Mouse (Mus musculus) CH12.LX (cell line): Measurements from ENCODE around the gene Mettl26. TPM values are rescaled to one million over a fixed set of nuclear protein-coding genes. Genes with fewer than 3 reads are reported as not detected.

ENCODE experiments used
- DNase-seq: peaks from one replicate; pipeline ENCODE4 v3.0.0-alpha.2; 2013; ENCODE audit errors: extremely low read depth
- H3K27ac ChIP-seq: 2 replicates; pipeline ENCODE4 v1.5.1; 2012; ENCODE audit warnings: low read depth, mild to moderate bottlenecking, control low read depth, moderate library complexity; ENCODE audit not compliant: insufficient read depth
- H3K27me3 ChIP-seq: replicated peaks from 2 replicates; pipeline ENCODE3; 2012; ENCODE audit warnings: inconsistent platforms
- H3K36me3 ChIP-seq, 2 experiments: replicated peaks in 1 of 2; 2 replicates each; pipeline versions ENCODE3 to v1.6.1; 2012; ENCODE audit warnings: inconsistent platforms in 1 of 2, low read length in 1 of 2, mild to moderate bottlenecking in 1 of 2, mixed read lengths in 1 of 2, moderate library complexity in 1 of 2; ENCODE audit not compliant: control insufficient read depth in 1 of 2, insufficient read depth in 1 of 2
- H3K4me1 ChIP-seq, 2 experiments: 2 replicates each; pipeline ENCODE4 v1.6.1; 2012; ENCODE audit warnings: inconsistent platforms in 1 of 2, moderate library complexity in 1 of 2; ENCODE audit not compliant: insufficient read depth in 2 of 2, control insufficient read depth in 1 of 2
- H3K4me2 ChIP-seq: 2 replicates; pipeline ENCODE4 v1.6.1; 2012; ENCODE audit warnings: low read depth, mild to moderate bottlenecking, control low read depth; ENCODE audit not compliant: poor library complexity, insufficient read depth, severe bottlenecking
- H3K4me3 ChIP-seq, 3 experiments: fragments of 150-350 bp in 1 of 3; sonication (generic) in 1 of 3; replicated peaks in 1 of 3; 2 replicates each; pipeline versions ENCODE3 to v1.5.1; 2011 to 2012; ENCODE audit warnings: low read depth in 2 of 3, low read length in 2 of 3, mild to moderate bottlenecking in 2 of 3, moderate library complexity in 2 of 3, control low read depth in 1 of 3, improper control_type of control experiment in 1 of 3, inconsistent platforms in 1 of 3, mixed read lengths in 1 of 3; ENCODE audit not compliant: poor library complexity in 1 of 3
- H3K79me2 ChIP-seq: replicated peaks from 2 replicates; pipeline ENCODE4 v1.6.1; 2012; ENCODE audit warnings: mild to moderate bottlenecking, moderate library complexity; ENCODE audit not compliant: control insufficient read depth, poor library complexity, insufficient read depth, severe bottlenecking; ENCODE audit errors: extremely low read depth
- H3K9ac ChIP-seq: 2 replicates; pipeline ENCODE4 v1.6.1; 2012; ENCODE audit warnings: low read depth, mild to moderate bottlenecking, control low read depth, moderate library complexity; ENCODE audit not compliant: insufficient read depth
- H3K9me3 ChIP-seq: replicated peaks from 2 replicates; pipeline ENCODE3; 2012; ENCODE audit warnings: low read length, inconsistent platforms, mixed read lengths
- BHLHE40 ChIP-seq: IDR thresholded peaks from 2 replicates; pipeline ENCODE4 v1.6.1; 2011; ENCODE audit warnings: mild to moderate bottlenecking, low read depth, low read length, improper control_type of control experiment
- CHD1 ChIP-seq: IDR thresholded peaks from 2 replicates; pipeline ENCODE4 v1.6.1; 2012; ENCODE audit warnings: low read depth, low read length, improper control_type of control experiment, inconsistent platforms
- CHD2 ChIP-seq: IDR thresholded peaks from 2 replicates; pipeline ENCODE4 v1.6.1; 2011; ENCODE audit warnings: low read length, improper control_type of control experiment
- CTCF ChIP-seq, 2 experiments: IDR thresholded peaks in 1 of 2; conservative IDR thresholded peaks in 1 of 2; 2 replicates each; pipeline ENCODE4 v1.5.1; 2011 to 2012; ENCODE audit warnings: low read depth in 2 of 2, low read length in 2 of 2, improper control_type of control experiment in 1 of 2, inconsistent platforms in 1 of 2, mild to moderate bottlenecking in 1 of 2, moderate library complexity in 1 of 2
- ETS1 ChIP-seq: conservative IDR thresholded peaks from 2 replicates; pipeline ENCODE4 v1.6.1; 2012; ENCODE audit warnings: low read depth, mild to moderate bottlenecking, inconsistent platforms, low read length, improper control_type of control experiment, moderate library complexity
- GABPA ChIP-seq: IDR thresholded peaks from 2 replicates; pipeline ENCODE4 v1.6.1; 2012; ENCODE audit warnings: low read depth, low read length, improper control_type of control experiment, inconsistent platforms; ENCODE audit not compliant: insufficient replicate concordance
- HCFC1 ChIP-seq: IDR thresholded peaks from 2 replicates; pipeline ENCODE4 v1.6.1; 2012; ENCODE audit warnings: low read depth, mild to moderate bottlenecking, inconsistent platforms, low read length, improper control_type of control experiment
- IRF4 ChIP-seq: IDR thresholded peaks from 2 replicates; pipeline ENCODE4 v1.6.1; 2014; ENCODE audit warnings: low read depth, mild to moderate bottlenecking, inconsistent platforms, low read length, improper control_type of control experiment
- MAFK ChIP-seq: IDR thresholded peaks from 2 replicates; pipeline ENCODE4 v1.6.1; 2011; ENCODE audit warnings: low read length, improper control_type of control experiment; ENCODE audit not compliant: insufficient replicate concordance
- MAX ChIP-seq: IDR thresholded peaks from 2 replicates; pipeline ENCODE4 v1.6.1; 2011; ENCODE audit warnings: low read length, improper control_type of control experiment
- MAZ ChIP-seq: IDR thresholded peaks from 2 replicates; pipeline ENCODE4 v1.6.1; 2012; ENCODE audit warnings: low read depth, mild to moderate bottlenecking, inconsistent platforms, low read length, improper control_type of control experiment, moderate library complexity
- MEF2A ChIP-seq: IDR thresholded peaks from 2 replicates; pipeline ENCODE4 v1.6.1; 2014; ENCODE audit warnings: low read depth, mild to moderate bottlenecking, inconsistent platforms, low read length, improper control_type of control experiment, borderline replicate concordance
- MXI1 ChIP-seq: IDR thresholded peaks from 2 replicates; pipeline ENCODE4 v1.6.1; 2011; ENCODE audit warnings: mild to moderate bottlenecking, low read depth, low read length, improper control_type of control experiment
- MYC ChIP-seq: IDR thresholded peaks from 2 replicates; pipeline ENCODE4 v1.6.1; 2011; ENCODE audit warnings: low read depth, mild to moderate bottlenecking, improper control_type of control experiment, low read length
- NELFE ChIP-seq: IDR thresholded peaks from 2 replicates; pipeline ENCODE4 v1.6.1; 2011; ENCODE audit warnings: low read depth, low read length, improper control_type of control experiment
- POLR2AphosphoS2 ChIP-seq: IDR thresholded peaks from 2 replicates; pipeline ENCODE4 v1.6.1; 2011; ENCODE audit warnings: low read depth, low read length, improper control_type of control experiment
- RCOR1 ChIP-seq: conservative IDR thresholded peaks from 2 replicates; pipeline ENCODE4 v1.6.1; 2012; ENCODE audit warnings: low read depth, mild to moderate bottlenecking, inconsistent platforms, low read length, improper control_type of control experiment
- SIN3A ChIP-seq: IDR thresholded peaks from 2 replicates; pipeline ENCODE4 v1.6.1; 2012; ENCODE audit warnings: low read length, improper control_type of control experiment, inconsistent platforms
- TBP ChIP-seq: conservative IDR thresholded peaks from 2 replicates; pipeline ENCODE4 v1.6.1; 2011; ENCODE audit warnings: low read depth, low read length, improper control_type of control experiment
- ZNF384 ChIP-seq: IDR thresholded peaks from 2 replicates; pipeline ENCODE4 v1.6.1; 2012; ENCODE audit warnings: low read depth, low read length, improper control_type of control experiment, inconsistent platforms
- dilution Hi-C: fragments of 300-500 bp; cut with MboI; formaldehyde crosslinking; loops from 2 replicates; pipeline ENCODE4 v1.14.3; 2020; ENCODE audit warnings: low sequenced_read_pairs; ENCODE audit not compliant: extremely low pct_unique_long_range_greater_than_20kb, extremely low pct_ligation_motif_present
- in situ Hi-C: fragments of 300-500 bp; cut with MboI; formaldehyde crosslinking; loops from 3 replicates; pipeline ENCODE4 v1.14.3; 2019; ENCODE audit warnings: low sequenced_read_pairs, low pct_ligation_motif_present, low pct_unique_long_range_greater_than_20kb, mixed read lengths
- polyA plus RNA-seq: library from polyadenylated mRNA; unstranded; fragments of >175 nt; gene quantifications from 2 replicates; pipeline ENCODE4 v1.2.1, GENCODE M21; 2012; ENCODE audit warnings: low read depth; ENCODE audit not compliant: insufficient read length
- total RNA-seq, 2 experiments: library from RNA; depleted of rRNA; stranded (reverse); fragments of 300-350 nt in 1 of 2; fragments of >200 nt in 1 of 2; gene quantifications; 2 replicates each; pipeline ENCODE4 v1.2.3; 2012 to 2014

Mettl26 gene
- total and polyA plus RNA-seq, 3 experiments, result 29.8 to 52.5 (median 33.0) TPM

GRCm38 (mm10) chr17:25873405-25874147 is 1.3 kb upstream of the Mettl26 start:
- Histone ChIP-seq H3K79me2 (no peaks in the 10 kb centered on the region), H3K4me2 (peak overlapping the region; percentile 46), H3K27ac (peak overlapping the region; percentile 60; the same call in 1 of the 2 replicates), H3K9me3 (no peaks in the 10 kb centered on the region), H3K27me3 (peaks cover 29% of the 10 kb centered on the region), H3K36me3 (peaks cover 11 to 20% of the 10 kb centered on the region in 2 experiments), H3K9ac (peak overlapping the region; percentile 44; the same call in 1 of the 2 replicates), H3K4me1 (peaks cover 6 to 22% of the 10 kb centered on the region in 2 experiments), H3K4me3 (peak overlapping the region; percentile 61 to 93 (median 63))
- dilution Hi-C loops, result no loop called here
- in situ Hi-C loops, result no loop called here
- TF ChIP-seq MYC, result no peak
- TF ChIP-seq MEF2A, result no peak
- TF ChIP-seq TBP, result peak; percentile 92
- TF ChIP-seq HCFC1, result no peak
- DNase-seq, result no peak

DNA sequence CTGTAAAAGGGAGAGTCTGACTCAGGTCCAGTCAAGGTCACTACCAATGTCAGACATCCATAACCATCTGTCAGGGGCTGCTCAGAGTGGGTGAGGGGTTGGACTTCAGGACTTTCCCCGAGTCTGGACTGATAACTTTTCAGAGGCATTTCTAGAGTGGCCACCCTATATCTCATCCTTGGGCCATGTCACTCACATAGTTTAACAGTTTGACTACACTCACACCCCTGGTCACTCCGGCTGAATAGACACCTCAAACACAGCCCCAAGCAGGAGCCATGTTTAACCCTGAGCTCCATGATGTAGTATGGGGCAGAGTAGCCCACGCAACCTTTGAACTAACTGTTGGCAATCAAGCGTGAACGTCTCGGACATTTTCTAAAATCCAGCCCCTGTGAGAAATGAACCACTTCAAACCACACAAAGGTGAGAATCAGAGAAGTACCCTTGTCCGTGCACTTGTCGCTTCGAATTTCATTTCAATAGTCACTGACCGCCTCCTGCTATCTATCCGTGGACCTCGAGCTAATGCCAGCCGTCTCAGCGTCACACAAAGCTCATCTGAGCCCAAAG is 640 bp upstream of the Mettl26 start:
- Histone ChIP-seq H3K79me2 (no peaks in the 10 kb centered on the region), H3K9ac (peak overlapping the region; percentile 44), H3K27me3 (peaks cover 23% of the 10 kb centered on the region), H3K4me2 (peak overlapping the region; percentile 46), H3K4me1 (peaks cover 6 to 18% of the 10 kb centered on the region in 2 experiments), H3K9me3 (no peaks in the 10 kb centered on the region), H3K27ac (peak overlapping the region; percentile 60), H3K4me3 (peak overlapping the region; percentile 61 to 93 (median 63)), H3K36me3 (peaks cover 17 to 26% of the 10 kb centered on the region in 2 experiments)
- dilution Hi-C loops (no loop called here), in situ Hi-C loops (no loop called here)
- TF ChIP-seq CHD1, result 0 out of 2 replicates have a peak, but pooled peaks have one; percentile 62
- no peak for TF ChIP-seq NELFE
- no peak for TF ChIP-seq POLR2AphosphoS2
- 0 out of 2 replicates have a peak, but pooled peaks have one; percentile 12 for TF ChIP-seq SIN3A
- DNase-seq, result no peak

- peaks cover 16% of the 10 kb centered on the region for H3K27me3 ChIP-seq
- no peaks in the 10 kb centered on the region for H3K79me2 ChIP-seq
- peak overlapping the region; percentile 63 to 93 (median 81) for H3K4me3 ChIP-seq
- H3K9me3 ChIP-seq, result no peaks in the 10 kb centered on the region
- peak; percentile 78 for DNase-seq
- peaks cover 6 to 18% of the 10 kb centered on the region in 2 experiments for H3K4me1 ChIP-seq
- peak overlapping the region; percentile 73 for H3K27ac ChIP-seq
- in situ Hi-C loops (no loop called here), dilution Hi-C loops (no loop called here)
- peak overlapping the region; percentile 63 for H3K9ac ChIP-seq
- peak overlapping the region; percentile 39 for H3K4me2 ChIP-seq
- peaks cover 24 to 38% of the 10 kb centered on the region in 2 experiments for H3K36me3 ChIP-seq
- TF ChIP-seq ZNF384, result no peak
- no peak for TF ChIP-seq MYC
- TF ChIP-seq IRF4, result no peak
- TF ChIP-seq HCFC1, result peak; percentile 88
- 0 out of 2 replicates have a peak, but pooled peaks have one; percentile 24 for TF ChIP-seq BHLHE40
- TF ChIP-seq RCOR1, result no peak
- TF ChIP-seq ETS1, result no peak
- peak in 1 of 2 experiments; percentile 20; a peak in 1 of 4 replicates for TF ChIP-seq CTCF (conservative IDR thresholded peaks at IDR 0.05 in 1 of 2, IDR thresholded peaks at IDR 0.05 in 1 of 2; ENCODE audit: low read depth in 2 of 2, low read length in 2 of 2)
- TF ChIP-seq MAZ, result no peak
- TF ChIP-seq CHD2, result no peak; the same call in 1 of the 2 replicates
- TF ChIP-seq SIN3A, result peak; percentile 51; the same call in 1 of the 2 replicates
- TF ChIP-seq GABPA, result no peak; the same call in 1 of the 2 replicates
- TF ChIP-seq MEF2A, result no peak
- TF ChIP-seq MAX, result peak; percentile 69; the same call in 1 of the 2 replicates
- peak; percentile 70; the same call in 1 of the 2 replicates for TF ChIP-seq MXI1
- TF ChIP-seq MAFK, result no peak
Measured at GRCm38 (mm10) chr17:25875171-25876136, 580 bp downstream of the Mettl26 start.
